Mouse (Mus musculus): Measurements from ENCODE around the gene Sec23b.

The Sec23b gene

GRCm38 (mm10) chr2:144599831-144600687, 44.0 kb downstream of the Sec23b start, which contains the start of gene Dtd1:
Dtd1 (plus strand) TSS chr2:144599897.
- in situ Hi-C loops (cut with MboI, MseI), result no loop called here

- in situ Hi-C loops (cut with MboI, MseI), result no loop called here
Measured at GRCm38 (mm10) chr2:144601576-144601975, 45.5 kb downstream of the Sec23b start.

GRCm38 (mm10) chr2:144613956-144614355, 57.9 kb downstream of the Sec23b start:
- in situ Hi-C loops (cut with MboI, MseI), result no loop called here

GRCm38 (mm10) chr2:144617074-144617874, 61.2 kb downstream of the Sec23b start:
- in situ Hi-C loops (cut with MboI, MseI), result no loop called here

- in situ Hi-C loops (cut with MboI, MseI), result no loop called here
Measured at GRCm38 (mm10) chr2:144621491-144621890, 65.5 kb downstream of the Sec23b start.

- in situ Hi-C loops (cut with MboI, MseI), result loop anchor here (10.0 kb wide), 1 partner anchor 951 kb away; no protein-coding TSS in a partner anchor
Measured at GRCm38 (mm10) chr2:144633551-144633950, 77.5 kb downstream of the Sec23b start.

- in situ Hi-C loops (cut with MboI, MseI), result loop anchor here (10.0 kb wide), 1 partner anchor 951 kb away; no protein-coding TSS in a partner anchor
Measured at GRCm38 (mm10) chr2:144634231-144634630, 78.2 kb downstream of the Sec23b start.

GRCm38 (mm10) chr2:144634729-144635128, 78.7 kb downstream of the Sec23b start:
- in situ Hi-C loops (cut with MboI, MseI), result loop anchor here (10.0 kb wide), 1 partner anchor 950 kb away; no protein-coding TSS in a partner anchor

- in situ Hi-C loops (cut with MboI, MseI), result loop anchor here (10.0 kb wide), 1 partner anchor 949 kb away; no protein-coding TSS in a partner anchor
Measured at GRCm38 (mm10) chr2:144635644-144636320, 79.8 kb downstream of the Sec23b start.

- in situ Hi-C loops (cut with MboI, MseI), result loop anchor here (10.0 kb wide), 1 partner anchor 948 kb away; no protein-coding TSS in a partner anchor
Measured at GRCm38 (mm10) chr2:144637204-144637603, 81.2 kb downstream of the Sec23b start.

- in situ Hi-C loops (cut with MboI, MseI), result loop anchor here (10.0 kb wide), 1 partner anchor 947 kb away; no protein-coding TSS in a partner anchor
Measured at GRCm38 (mm10) chr2:144637671-144638395, 81.8 kb downstream of the Sec23b start.

GRCm38 (mm10) chr2:144638719-144639118, 82.7 kb downstream of the Sec23b start:
- in situ Hi-C loops (cut with MboI, MseI), result loop anchor here (10.0 kb wide), 1 partner anchor 946 kb away; no protein-coding TSS in a partner anchor

GRCm38 (mm10) chr2:144640101-144640500, 84.1 kb downstream of the Sec23b start:
- in situ Hi-C loops (cut with MboI, MseI), result no loop called here
